Mouse (Mus musculus) MEL (cell line): ENCODE data around the gene Hecw2. TPM values are rescaled to one million over a fixed set of nuclear protein-coding genes. Genes with fewer than 3 reads are reported as not detected.

Source experiments
- DNase-seq: peaks from one replicate; pipeline ENCODE4 v3.0.0; 2011; ENCODE audit warnings: low read depth, low spot score
- H3K27ac ChIP-seq: 2 replicates; pipeline ENCODE4 v1.5.1; 2012; ENCODE audit warnings: low read depth, mild to moderate bottlenecking, control low read depth, low read length, moderate library complexity; ENCODE audit not compliant: control insufficient read depth
- H3K27me3 ChIP-seq, 2 experiments: fragments of 150-350 bp in 1 of 2; sonication (generic) in 1 of 2; 2 replicates each; pipeline ENCODE4 v1.6.1; 2012; ENCODE audit warnings: low read length in 2 of 2, mild to moderate bottlenecking in 2 of 2, improper control_type of control experiment in 1 of 2, moderate library complexity in 1 of 2; ENCODE audit not compliant: insufficient read depth in 2 of 2, control insufficient read depth in 1 of 2
- H3K36me3 ChIP-seq, 2 experiments: 2 replicates each; pipeline ENCODE4 v1.6.1; 2012 to 2014; ENCODE audit warnings: low read length in 2 of 2, improper control_type of control experiment in 1 of 2, inconsistent platforms in 1 of 2, mild to moderate bottlenecking in 1 of 2; ENCODE audit not compliant: insufficient read depth in 2 of 2, control insufficient read depth in 1 of 2
- H3K4me1 ChIP-seq, 2 experiments: fragments of 150-350 bp in 1 of 2; sonication (generic) in 1 of 2; 2 replicates each; pipeline ENCODE4 v1.6.1; 2012; ENCODE audit warnings: low read length in 2 of 2, improper control_type of control experiment in 1 of 2, mild to moderate bottlenecking in 1 of 2; ENCODE audit not compliant: insufficient read depth in 2 of 2, control insufficient read depth in 1 of 2
- H3K4me3 ChIP-seq, 2 experiments: fragments of 150-350 bp in 1 of 2; sonication (generic) in 1 of 2; 2 replicates each; pipeline ENCODE4 v1.5.1; 2012; ENCODE audit warnings: low read depth in 2 of 2, low read length in 2 of 2, mild to moderate bottlenecking in 2 of 2, moderate library complexity in 2 of 2, control low read depth in 1 of 2, improper control_type of control experiment in 1 of 2; ENCODE audit not compliant: control insufficient read depth in 1 of 2, insufficient read depth in 1 of 2
- H3K79me2 ChIP-seq: 2 replicates; pipeline ENCODE4 v1.6.1; 2012; ENCODE audit warnings: mild to moderate bottlenecking, low read length, moderate library complexity; ENCODE audit not compliant: control insufficient read depth, poor library complexity, insufficient read depth
- H3K9ac ChIP-seq: 2 replicates; pipeline ENCODE4 v1.6.1; 2012; ENCODE audit warnings: low read depth, mild to moderate bottlenecking, control low read depth, low read length, moderate library complexity; ENCODE audit not compliant: control insufficient read depth, poor library complexity, severe bottlenecking
- H3K9me3 ChIP-seq: fragments of 150-350 bp; sonication (generic); replicated peaks from 2 replicates; pipeline ENCODE4 v1.6.1; 2012; ENCODE audit warnings: mild to moderate bottlenecking, low read length, improper control_type of control experiment, moderate library complexity; ENCODE audit not compliant: insufficient read depth
- CHD1 ChIP-seq: IDR thresholded peaks from 2 replicates; pipeline ENCODE4 v1.6.1; 2012; ENCODE audit warnings: low read depth, mild to moderate bottlenecking, inconsistent platforms, low read length, improper control_type of control experiment
- CHD2 ChIP-seq: IDR thresholded peaks from 2 replicates; pipeline ENCODE4 v1.6.1; 2011; ENCODE audit warnings: low read length, improper control_type of control experiment
- CTCF ChIP-seq, 3 experiments: IDR thresholded peaks in 2 of 3; conservative IDR thresholded peaks in 1 of 3; 2 replicates each; pipeline ENCODE4 v1.5.1; 2011 to 2012; ENCODE audit warnings: low read length in 3 of 3, low read depth in 2 of 3, mild to moderate bottlenecking in 2 of 3, improper control_type of control experiment in 1 of 3, inconsistent platforms in 1 of 3, mixed read lengths in 1 of 3, moderate library complexity in 1 of 3; ENCODE audit not compliant: control insufficient read depth in 1 of 3, insufficient read depth in 1 of 3, poor library complexity in 1 of 3, severe bottlenecking in 1 of 3
- EP300 ChIP-seq, 2 experiments: IDR thresholded peaks; 2 replicates each; pipeline ENCODE4 v1.6.1; 2011; ENCODE audit warnings: improper control_type of control experiment in 2 of 2, low read length in 2 of 2, low read depth in 1 of 2, mild to moderate bottlenecking in 1 of 2
- GABPA ChIP-seq: IDR thresholded peaks from 2 replicates; pipeline ENCODE4 v1.6.1; 2012; ENCODE audit warnings: low read depth, mild to moderate bottlenecking, inconsistent platforms, low read length, improper control_type of control experiment, moderate library complexity
- MAFK ChIP-seq: IDR thresholded peaks from 2 replicates; pipeline ENCODE4 v1.6.1; 2011; ENCODE audit warnings: low read depth, mild to moderate bottlenecking, low read length, improper control_type of control experiment, borderline replicate concordance
- MAZ ChIP-seq: IDR thresholded peaks from 2 replicates; pipeline ENCODE4 v1.6.1; 2012; ENCODE audit warnings: low read depth, mild to moderate bottlenecking, inconsistent platforms, low read length, improper control_type of control experiment
- MEF2A ChIP-seq: IDR thresholded peaks from 2 replicates; pipeline ENCODE4 v1.6.1; 2014; ENCODE audit warnings: low read depth, mild to moderate bottlenecking, inconsistent platforms, low read length, improper control_type of control experiment; ENCODE audit not compliant: poor library complexity, insufficient replicate concordance, severe bottlenecking; ENCODE audit errors: extremely low read depth
- MYB ChIP-seq: IDR thresholded peaks from 2 replicates; pipeline ENCODE4 v1.6.1; 2011; ENCODE audit warnings: mild to moderate bottlenecking, low read depth, low read length, improper control_type of control experiment
- MYC ChIP-seq: IDR thresholded peaks from 2 replicates; pipeline ENCODE4 v1.6.1; 2011; ENCODE audit warnings: low read depth, mild to moderate bottlenecking, low read length, improper control_type of control experiment, moderate library complexity
- NELFE ChIP-seq: IDR thresholded peaks from 2 replicates; pipeline ENCODE4 v1.6.1; 2011; ENCODE audit warnings: low read depth, low read length, improper control_type of control experiment
- NRF1 ChIP-seq: IDR thresholded peaks from 2 replicates; pipeline ENCODE4 v1.6.1; 2014; ENCODE audit warnings: low read depth, mild to moderate bottlenecking, inconsistent platforms, low read length, improper control_type of control experiment, moderate library complexity; ENCODE audit not compliant: poor library complexity, insufficient read depth, severe bottlenecking
- POLR2A ChIP-seq, 2 experiments: IDR thresholded peaks; 2 replicates each; pipeline ENCODE4 v1.6.1; 2011 to 2012; ENCODE audit warnings: low read length in 2 of 2, mild to moderate bottlenecking in 2 of 2, control low read depth in 1 of 2, improper control_type of control experiment in 1 of 2, low read depth in 1 of 2, moderate library complexity in 1 of 2; ENCODE audit not compliant: control insufficient read depth in 1 of 2, insufficient read depth in 1 of 2, poor library complexity in 1 of 2
- POLR2AphosphoS5 ChIP-seq: IDR thresholded peaks from 2 replicates; pipeline ENCODE4 v1.6.1; 2012; ENCODE audit warnings: low read depth, borderline replicate concordance, mild to moderate bottlenecking, inconsistent platforms, low read length, moderate library complexity, mixed read lengths
- SIN3A ChIP-seq: IDR thresholded peaks from 2 replicates; pipeline ENCODE4 v1.6.1; 2012; ENCODE audit warnings: low read length, improper control_type of control experiment, inconsistent platforms
- ZC3H11A ChIP-seq: IDR thresholded peaks from 2 replicates; pipeline ENCODE4 v1.6.1; 2012; ENCODE audit warnings: low read depth, mild to moderate bottlenecking, inconsistent platforms, low read length, improper control_type of control experiment
- ZMIZ1 ChIP-seq: IDR thresholded peaks from 2 replicates; pipeline ENCODE4 v1.6.1; 2012; ENCODE audit warnings: low read depth, mild to moderate bottlenecking, inconsistent platforms, low read length, improper control_type of control experiment, moderate library complexity
- ZNF384 ChIP-seq: IDR thresholded peaks from 2 replicates; pipeline ENCODE4 v1.6.1; 2012; ENCODE audit warnings: low read depth, mild to moderate bottlenecking, inconsistent platforms, low read length, improper control_type of control experiment
- polyA plus RNA-seq, 2 experiments: library from polyadenylated mRNA; stranded (reverse) in 1 of 2; unstranded in 1 of 2; fragments of >175 nt in 1 of 2; fragments of >200 nt in 1 of 2; gene quantifications; 2 replicates each; pipeline versions ENCODE4 v1.2.1 to v1.2.4; 2012; ENCODE audit warnings: low replicate concordance in 2 of 2, low read depth in 1 of 2; ENCODE audit not compliant: insufficient read length in 2 of 2, insufficient read depth in 1 of 2, missing spikeins in 1 of 2
- total RNA-seq: library from RNA; depleted of rRNA; stranded (reverse); fragments of 300-350 nt; gene quantifications from 2 replicates; pipeline ENCODE4 v1.2.3, GENCODE M21; 2012

Gene Hecw2
- total and polyA plus RNA-seq, 3 experiments = not detected

DNA sequence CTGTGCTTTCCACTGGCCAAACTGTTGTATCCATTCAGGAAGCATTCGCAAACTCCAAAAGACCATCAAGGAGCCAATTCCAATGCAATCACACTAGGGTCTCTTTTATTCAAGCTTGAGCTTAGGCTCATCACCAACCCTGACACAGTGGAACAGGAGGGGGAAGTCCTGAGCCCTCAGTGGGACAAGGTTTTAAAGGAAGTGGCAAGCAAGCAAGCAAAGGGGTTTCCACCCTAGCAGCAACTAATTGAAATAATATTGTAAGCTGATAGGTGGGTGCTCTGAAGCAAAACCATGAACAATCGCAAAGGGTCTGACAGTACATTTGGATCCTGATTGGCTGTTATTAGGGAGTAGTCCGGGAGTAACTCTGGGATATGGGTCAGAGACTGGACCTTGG is 25.3 kb upstream of the Hecw2 start:
- DNase-seq = no peak
- H3K27ac ChIP-seq = no peak overlapping the region

DNA sequence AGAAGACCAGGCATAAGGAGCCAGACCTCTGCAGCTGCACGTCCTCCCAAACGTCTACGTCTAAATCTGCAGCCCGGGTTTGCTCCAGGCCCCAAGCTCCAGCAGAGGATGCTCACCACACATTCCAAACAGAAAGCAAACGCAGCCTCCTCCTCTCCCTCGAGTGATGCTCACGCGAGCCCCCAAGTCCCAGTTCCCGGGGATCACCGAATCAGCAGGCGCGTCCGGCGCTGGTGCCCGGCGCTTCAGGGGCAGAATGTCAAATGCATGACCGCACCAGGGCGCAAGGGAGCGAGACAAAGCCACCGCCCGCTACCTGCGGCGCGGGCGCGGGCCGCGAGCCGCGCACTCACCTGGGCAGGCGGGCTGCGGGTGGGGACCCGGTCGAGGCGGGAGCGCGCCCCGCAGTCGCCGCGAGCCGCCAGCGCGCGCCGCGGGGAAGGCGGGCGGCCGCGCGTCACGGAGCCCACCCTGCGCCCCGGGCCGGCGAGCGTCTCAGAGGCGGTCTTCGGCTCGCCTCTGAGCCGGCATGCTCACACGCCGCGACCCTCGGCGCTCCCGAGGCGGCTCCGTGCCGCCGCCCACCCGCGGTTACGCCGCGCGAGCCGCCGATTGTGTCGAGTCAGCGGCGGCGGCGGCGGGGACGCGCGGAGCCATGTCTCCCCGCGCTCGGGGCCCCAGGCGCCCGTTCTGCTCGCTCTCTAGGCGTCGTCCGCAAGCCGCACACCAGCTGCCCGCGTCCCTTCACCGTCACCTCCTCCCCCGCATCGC is 600 bp downstream of the Hecw2 start:
- no peaks in the 10 kb centered on the region for H3K36me3 ChIP-seq
- no peaks in the 10 kb centered on the region for H3K9me3 ChIP-seq
- DNase-seq = no peak
- H3K27ac ChIP-seq = no peak overlapping the region
- no peak overlapping the region for H3K4me3 ChIP-seq
- no peak overlapping the region for H3K9ac ChIP-seq
- no peaks in the 10 kb centered on the region for H3K79me2 ChIP-seq
- no peak for TF ChIP-seq POLR2A (IDR thresholded peaks at IDR 0.05; ENCODE audit: control insufficient read depth in 1 of 2, insufficient read depth in 1 of 2, low read depth in 1 of 2, low read length in 2 of 2, poor library complexity in 1 of 2)
- no peak for TF ChIP-seq NELFE
- no peak for TF ChIP-seq POLR2AphosphoS5
- no peak for TF ChIP-seq CHD2
- no peak for TF ChIP-seq EP300 (IDR thresholded peaks at IDR 0.05; ENCODE audit: low read depth in 1 of 2, low read length in 2 of 2)
- TF ChIP-seq CTCF (IDR thresholded peaks at IDR 0.05 in 2 of 3, conservative IDR thresholded peaks at IDR 0.05 in 1 of 3; ENCODE audit: control insufficient read depth in 1 of 3, insufficient read depth in 1 of 3, low read depth in 2 of 3, low read length in 3 of 3, poor library complexity in 1 of 3, severe bottlenecking in 1 of 3) = no peak
- TF ChIP-seq MAZ = no peak
- H3K4me1 ChIP-seq = no peaks in the 10 kb centered on the region
- no peaks in the 10 kb centered on the region for H3K27me3 ChIP-seq

More for the DNA sequence above, 25.3 kb upstream of the Hecw2 start:
- Histone ChIP-seq H3K4me3 (no peak overlapping the region), H3K4me1 (no peaks in the 10 kb centered on the region), H3K9ac (no peak overlapping the region), H3K27me3 (no peaks in the 10 kb centered on the region), H3K36me3 (no peaks in the 10 kb centered on the region), H3K9me3 (no peaks in the 10 kb centered on the region), H3K79me2 (no peaks in the 10 kb centered on the region)
- no peak for TF ChIP-seq ZMIZ1
- TF ChIP-seq ZNF384 = no peak
- TF ChIP-seq MYC = no peak
- TF ChIP-seq MAFK = no peak
- TF ChIP-seq GABPA = no peak
- no peak for TF ChIP-seq SIN3A
- no peak for TF ChIP-seq MAZ
- no peak for TF ChIP-seq MYB
- TF ChIP-seq CTCF (IDR thresholded peaks at IDR 0.05 in 2 of 3, conservative IDR thresholded peaks at IDR 0.05 in 1 of 3; ENCODE audit: control insufficient read depth in 1 of 3, insufficient read depth in 1 of 3, low read depth in 2 of 3, low read length in 3 of 3, poor library complexity in 1 of 3, severe bottlenecking in 1 of 3) = no peak
- no peak for TF ChIP-seq CHD1
- no peak for TF ChIP-seq NRF1
- no peak for TF ChIP-seq ZC3H11A
- no peak for TF ChIP-seq MEF2A
